Mouse (Mus musculus) spleen, postnatal 36 days (tissue): ENCODE results near the gene Kiz.

Experiments
- DNase-seq, 2 experiments: peaks; one replicate each; pipeline ENCODE4 v3.0.0; 2022; ENCODE audit warnings: low spot score in 2 of 2, mixed read lengths in 1 of 2

The Kiz gene

GRCm38 (mm10) chr2:146975453-146976028 lies 119.9 kb downstream of the Kiz start:
- DNase-seq: no peak

- DNase-seq: no peak
Measured at GRCm38 (mm10) chr2:146982786-146983185, 127.1 kb downstream of the Kiz start.

- no peak for DNase-seq
Measured at GRCm38 (mm10) chr2:146984831-146985230, 129.2 kb downstream of the Kiz start.

- DNase-seq: no peak
Measured at GRCm38 (mm10) chr2:146985807-146986206, 130.1 kb downstream of the Kiz start.

- no peak for DNase-seq
Measured at GRCm38 (mm10) chr2:146986429-146986828, 130.8 kb downstream of the Kiz start.

- DNase-seq: no peak
Measured at GRCm38 (mm10) chr2:147007265-147007664, 151.6 kb downstream of the Kiz start.

GRCm38 (mm10) chr2:147009084-147009483 lies 153.4 kb downstream of the Kiz start:
- DNase-seq: no peak

- peak; percentile 50 to 61 for DNase-seq
Measured at GRCm38 (mm10) chr2:147010141-147010540, 154.5 kb downstream of the Kiz start.

- no peak for DNase-seq
Measured at GRCm38 (mm10) chr2:147010952-147011351, 155.3 kb downstream of the Kiz start.

GRCm38 (mm10) chr2:147011474-147012140 lies 155.9 kb downstream of the Kiz start:
- DNase-seq: peak; percentile 74

GRCm38 (mm10) chr2:147012141-147012622 lies 156.5 kb downstream of the Kiz start:
- no peak for DNase-seq

GRCm38 (mm10) chr2:147012623-147013184 lies 157.0 kb downstream of the Kiz start, which contains the start of gene Xrn2:
Gene Xrn2, plus strand, starts transcription at chr2:147012996.
- DNase-seq: peak; percentile 94 to 96

- DNase-seq: peak; percentile 65 to 67
Measured at GRCm38 (mm10) chr2:147013194-147013969, 157.7 kb downstream of the Kiz start.

- DNase-seq: no peak
Measured at GRCm38 (mm10) chr2:147014101-147014886, 158.6 kb downstream of the Kiz start.
